Mouse (Mus musculus): ENCODE results near the gene Zfp536.

GRCm38 (mm10) chr7:37490312-37490711 lies 283.1 kb downstream of the Zfp536 start:
- TF ChIP-seq CTCF (IDR thresholded peaks at IDR 0.05; ENCODE audit: extremely low read depth, insufficient read length, insufficient replicate concordance, low read depth, low read length) (no peak), POLR2A (IDR thresholded peaks at IDR 0.05; ENCODE audit: low read depth, low read length) (no peak)
